Mouse (Mus musculus) CH12.LX (cell line): ENCODE measurements around the gene Gm17545. TPM values are rescaled to one million over a fixed set of nuclear protein-coding genes. Genes with fewer than 3 reads are reported as not detected.

Source experiments
- DNase-seq: peaks from one replicate; pipeline ENCODE4 v3.0.0-alpha.2; 2013; ENCODE audit errors: extremely low read depth
- H3K27ac ChIP-seq: 2 replicates; pipeline ENCODE4 v1.5.1; 2012; ENCODE audit warnings: low read depth, mild to moderate bottlenecking, control low read depth, moderate library complexity; ENCODE audit not compliant: insufficient read depth
- H3K27me3 ChIP-seq: replicated peaks from 2 replicates; pipeline ENCODE3; 2012; ENCODE audit warnings: inconsistent platforms
- H3K36me3 ChIP-seq, 2 experiments: replicated peaks in 1 of 2; 2 replicates each; pipeline versions ENCODE3 to v1.6.1; 2012; ENCODE audit warnings: inconsistent platforms in 1 of 2, low read length in 1 of 2, mild to moderate bottlenecking in 1 of 2, mixed read lengths in 1 of 2, moderate library complexity in 1 of 2; ENCODE audit not compliant: control insufficient read depth in 1 of 2, insufficient read depth in 1 of 2
- H3K4me1 ChIP-seq, 2 experiments: 2 replicates each; pipeline ENCODE4 v1.6.1; 2012; ENCODE audit warnings: inconsistent platforms in 1 of 2, moderate library complexity in 1 of 2; ENCODE audit not compliant: insufficient read depth in 2 of 2, control insufficient read depth in 1 of 2
- H3K4me2 ChIP-seq: 2 replicates; pipeline ENCODE4 v1.6.1; 2012; ENCODE audit warnings: low read depth, mild to moderate bottlenecking, control low read depth; ENCODE audit not compliant: poor library complexity, insufficient read depth, severe bottlenecking
- H3K4me3 ChIP-seq, 3 experiments: fragments of 150-350 bp in 1 of 3; sonication (generic) in 1 of 3; replicated peaks in 1 of 3; 2 replicates each; pipeline versions ENCODE3 to v1.5.1; 2011 to 2012; ENCODE audit warnings: low read depth in 2 of 3, low read length in 2 of 3, mild to moderate bottlenecking in 2 of 3, moderate library complexity in 2 of 3, control low read depth in 1 of 3, improper control_type of control experiment in 1 of 3, inconsistent platforms in 1 of 3, mixed read lengths in 1 of 3; ENCODE audit not compliant: poor library complexity in 1 of 3
- H3K79me2 ChIP-seq: replicated peaks from 2 replicates; pipeline ENCODE4 v1.6.1; 2012; ENCODE audit warnings: mild to moderate bottlenecking, moderate library complexity; ENCODE audit not compliant: control insufficient read depth, poor library complexity, insufficient read depth, severe bottlenecking; ENCODE audit errors: extremely low read depth
- H3K9ac ChIP-seq: 2 replicates; pipeline ENCODE4 v1.6.1; 2012; ENCODE audit warnings: low read depth, mild to moderate bottlenecking, control low read depth, moderate library complexity; ENCODE audit not compliant: insufficient read depth
- H3K9me3 ChIP-seq: replicated peaks from 2 replicates; pipeline ENCODE3; 2012; ENCODE audit warnings: low read length, inconsistent platforms, mixed read lengths
- BHLHE40 ChIP-seq: IDR thresholded peaks from 2 replicates; pipeline ENCODE4 v1.6.1; 2011; ENCODE audit warnings: mild to moderate bottlenecking, low read depth, low read length, improper control_type of control experiment
- CHD2 ChIP-seq: IDR thresholded peaks from 2 replicates; pipeline ENCODE4 v1.6.1; 2011; ENCODE audit warnings: low read length, improper control_type of control experiment
- E2F4 ChIP-seq: IDR thresholded peaks from 2 replicates; pipeline ENCODE4 v1.6.1; 2011; ENCODE audit warnings: low read depth, low read length, improper control_type of control experiment; ENCODE audit not compliant: insufficient replicate concordance
- EP300 ChIP-seq: IDR thresholded peaks from 2 replicates; pipeline ENCODE4 v1.6.1; 2011; ENCODE audit warnings: low read length, improper control_type of control experiment
- GABPA ChIP-seq: IDR thresholded peaks from 2 replicates; pipeline ENCODE4 v1.6.1; 2012; ENCODE audit warnings: low read depth, low read length, improper control_type of control experiment, inconsistent platforms; ENCODE audit not compliant: insufficient replicate concordance
- IRF4 ChIP-seq: IDR thresholded peaks from 2 replicates; pipeline ENCODE4 v1.6.1; 2014; ENCODE audit warnings: low read depth, mild to moderate bottlenecking, inconsistent platforms, low read length, improper control_type of control experiment
- MAX ChIP-seq: IDR thresholded peaks from 2 replicates; pipeline ENCODE4 v1.6.1; 2011; ENCODE audit warnings: low read length, improper control_type of control experiment
- MXI1 ChIP-seq: IDR thresholded peaks from 2 replicates; pipeline ENCODE4 v1.6.1; 2011; ENCODE audit warnings: mild to moderate bottlenecking, low read depth, low read length, improper control_type of control experiment
- RAD21 ChIP-seq: IDR thresholded peaks from 2 replicates; pipeline ENCODE4 v1.6.1; 2011; ENCODE audit warnings: low read depth, mild to moderate bottlenecking, low read length, improper control_type of control experiment, moderate library complexity
- SIN3A ChIP-seq: IDR thresholded peaks from 2 replicates; pipeline ENCODE4 v1.6.1; 2012; ENCODE audit warnings: low read length, improper control_type of control experiment, inconsistent platforms
- SMC3 ChIP-seq: IDR thresholded peaks from 2 replicates; pipeline ENCODE4 v1.6.1; 2011; ENCODE audit warnings: low read depth, low read length, improper control_type of control experiment
- TBP ChIP-seq: conservative IDR thresholded peaks from 2 replicates; pipeline ENCODE4 v1.6.1; 2011; ENCODE audit warnings: low read depth, low read length, improper control_type of control experiment
- ZC3H11A ChIP-seq: IDR thresholded peaks from 2 replicates; pipeline ENCODE4 v1.6.1; 2012; ENCODE audit warnings: low read depth, mild to moderate bottlenecking, inconsistent platforms, low read length, improper control_type of control experiment
- ZMIZ1 ChIP-seq: IDR thresholded peaks from 2 replicates; pipeline ENCODE4 v1.6.1; 2012; ENCODE audit warnings: low read depth, mild to moderate bottlenecking, inconsistent platforms, low read length, improper control_type of control experiment
- ZNF384 ChIP-seq: IDR thresholded peaks from 2 replicates; pipeline ENCODE4 v1.6.1; 2012; ENCODE audit warnings: low read depth, low read length, improper control_type of control experiment, inconsistent platforms
- dilution Hi-C: fragments of 300-500 bp; cut with MboI; formaldehyde crosslinking; loops from 2 replicates; pipeline ENCODE4 v1.14.3; 2020; ENCODE audit warnings: low sequenced_read_pairs; ENCODE audit not compliant: extremely low pct_unique_long_range_greater_than_20kb, extremely low pct_ligation_motif_present
- in situ Hi-C: fragments of 300-500 bp; cut with MboI; formaldehyde crosslinking; loops from 3 replicates; pipeline ENCODE4 v1.14.3; 2019; ENCODE audit warnings: low sequenced_read_pairs, low pct_ligation_motif_present, low pct_unique_long_range_greater_than_20kb, mixed read lengths
- polyA plus RNA-seq: library from polyadenylated mRNA; unstranded; fragments of >175 nt; gene quantifications from 2 replicates; pipeline ENCODE4 v1.2.1, GENCODE M21; 2012; ENCODE audit warnings: low read depth; ENCODE audit not compliant: insufficient read length
- total RNA-seq, 2 experiments: library from RNA; depleted of rRNA; stranded (reverse); fragments of 300-350 nt in 1 of 2; fragments of >200 nt in 1 of 2; gene quantifications; 2 replicates each; pipeline ENCODE4 v1.2.3; 2012 to 2014

Gm17545 gene
- total and polyA plus RNA-seq, 3 experiments: not detected

- peaks cover 2 to 9% of the 10 kb centered on the region in 2 experiments; a peak in 2 of 4 replicates for H3K4me1 ChIP-seq
- DNase-seq: no peak
- H3K27ac ChIP-seq: no peak overlapping the region
- no peak overlapping the region for H3K4me3 ChIP-seq
- H3K4me2 ChIP-seq: no peak overlapping the region
- TF ChIP-seq IRF4: no peak
- no peak for TF ChIP-seq E2F4
- no peak for TF ChIP-seq ZMIZ1
- TF ChIP-seq MAX: no peak
- TF ChIP-seq ZNF384: no peak
- no peak for TF ChIP-seq TBP
- no peak for TF ChIP-seq SMC3
- no peak for TF ChIP-seq EP300
- no peak for TF ChIP-seq MXI1
- TF ChIP-seq ZC3H11A: no peak
- TF ChIP-seq GABPA: no peak
- no peak for TF ChIP-seq BHLHE40
- dilution Hi-C loops (no loop called here), in situ Hi-C loops (no loop called here)
- H3K27me3 ChIP-seq: no peaks in the 10 kb centered on the region
- no peaks in the 10 kb centered on the region for H3K36me3 ChIP-seq
- no peaks in the 10 kb centered on the region for H3K9me3 ChIP-seq
- no peaks in the 10 kb centered on the region for H3K79me2 ChIP-seq
- H3K9ac ChIP-seq: no peak overlapping the region
Observed at GRCm38 (mm10) chr9:22478946-22479345, 24.9 kb downstream of the Gm17545 start.

- TF ChIP-seq SIN3A: no peak
- TF ChIP-seq CHD2: no peak
- TF ChIP-seq RAD21: no peak
- TF ChIP-seq, all 38 proteins: peak for 0
Observed at GRCm38 (mm10) chr9:22483866-22484561, 29.9 kb downstream of the Gm17545 start.

More at GRCm38 (mm10) chr9:22483866-22484561, 29.9 kb downstream of the Gm17545 start:
- DNase-seq: no peak
- H3K9me3 ChIP-seq: no peaks in the 10 kb centered on the region
- no peaks in the 10 kb centered on the region for H3K36me3 ChIP-seq
- in situ Hi-C loops (no loop called here), dilution Hi-C loops (no loop called here)
- H3K79me2 ChIP-seq: no peaks in the 10 kb centered on the region
- no peak overlapping the region for H3K4me2 ChIP-seq
- no peak overlapping the region for H3K27ac ChIP-seq
- H3K4me3 ChIP-seq: no peak overlapping the region
- no peaks in the 10 kb centered on the region for H3K27me3 ChIP-seq
- H3K9ac ChIP-seq: no peak overlapping the region
- no peaks in the 10 kb centered on the region for H3K4me1 ChIP-seq
